21 mouse cellular contexts compared by ENCODE assay signal in the genomic region with DNA sequence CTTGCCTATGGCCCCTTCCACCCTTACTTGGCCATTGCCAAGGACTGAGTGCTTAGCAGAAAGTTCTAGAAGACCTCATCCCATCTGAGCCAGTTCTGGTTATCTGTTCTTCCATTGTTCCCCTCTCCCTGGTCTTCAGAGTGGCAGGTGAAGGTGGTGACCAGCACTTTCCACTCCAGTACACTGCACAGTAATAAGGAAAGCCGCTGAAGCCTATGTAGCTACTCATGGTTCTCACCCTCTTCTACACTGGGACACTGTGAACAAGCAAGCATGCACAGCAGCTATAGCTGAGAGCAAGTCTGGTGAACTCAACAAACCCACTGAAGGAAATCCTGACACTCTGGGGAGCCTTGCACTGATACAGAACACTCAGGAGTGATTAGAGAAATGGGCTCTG.
"Had no signal": no experiment of that assay in that cellular context is flagged by ENCODE, and none has a peak within 500 bp of the region (broad histone marks: within the 10 kb centered on the region; RNA-seq: fewer than 3 reads in every experiment).

No protein-coding gene starts in this region.

- H3K36me3 ChIP-seq: hindbrain, embryonic 13.5 days; hindbrain, embryonic 15.5 days; kidney, embryonic 15.5 days; limb, embryonic 13.5 days; limb, embryonic 15.5 days; liver, embryonic 12.5 days had no signal

- H3K4me1 ChIP-seq: hindbrain, embryonic 15.5 days; kidney, embryonic 15.5 days; limb, embryonic 15.5 days; liver, embryonic 12.5 days had no signal

- H3K9me3 ChIP-seq: hindbrain, embryonic 13.5 days; hindbrain, embryonic 15.5 days; kidney, embryonic 15.5 days; limb, embryonic 13.5 days; limb, embryonic 15.5 days; liver, embryonic 12.5 days had no signal

- H3K27ac ChIP-seq: hindbrain, embryonic 13.5 days; hindbrain, embryonic 15.5 days; hindbrain, postnatal 0 days; kidney, embryonic 15.5 days; kidney, postnatal 0 days; limb, embryonic 13.5 days; limb, embryonic 15.5 days; liver, embryonic 12.5 days; liver, embryonic 14.5 days had no signal

- ATAC-seq: forebrain, postnatal 0 days; hindbrain, postnatal 0 days; intestine, embryonic 16.5 days; liver, embryonic 12.5 days had no signal

- H3K4me2 ChIP-seq: hindbrain, embryonic 13.5 days; hindbrain, embryonic 15.5 days; kidney, embryonic 15.5 days; limb, embryonic 13.5 days; limb, embryonic 15.5 days; liver, embryonic 12.5 days had no signal

- H3K4me3 ChIP-seq: hindbrain, embryonic 13.5 days; hindbrain, embryonic 15.5 days; kidney, embryonic 15.5 days; limb, embryonic 13.5 days; limb, embryonic 15.5 days; liver, embryonic 12.5 days had no signal

- H3K9ac ChIP-seq: forebrain, postnatal 0 days; hindbrain, embryonic 13.5 days; hindbrain, embryonic 15.5 days; kidney, embryonic 15.5 days; limb, embryonic 13.5 days; limb, embryonic 15.5 days; liver, embryonic 12.5 days; liver, embryonic 14.5 days had no signal

- H3K27me3 ChIP-seq: hindbrain, embryonic 13.5 days; hindbrain, embryonic 15.5 days; kidney, embryonic 15.5 days; limb, embryonic 13.5 days; limb, embryonic 15.5 days; liver, embryonic 12.5 days had no signal

- DNase-seq: forebrain, postnatal 0 days; gastrocnemius, postnatal 14 days; gastrocnemius, postnatal 36 days; kidney, adult 11 months; kidney, adult 2 months; kidney, adult 9 months; kidney, postnatal 14 days; kidney, postnatal 36 days; layer of hippocampus, adult 9-11 months; layer of hippocampus, postnatal 36 days; left cerebral cortex, postnatal 4 days had no signal
